Mouse (Mus musculus): ENCODE data around the gene Faap24.

The Faap24 gene

DNA sequence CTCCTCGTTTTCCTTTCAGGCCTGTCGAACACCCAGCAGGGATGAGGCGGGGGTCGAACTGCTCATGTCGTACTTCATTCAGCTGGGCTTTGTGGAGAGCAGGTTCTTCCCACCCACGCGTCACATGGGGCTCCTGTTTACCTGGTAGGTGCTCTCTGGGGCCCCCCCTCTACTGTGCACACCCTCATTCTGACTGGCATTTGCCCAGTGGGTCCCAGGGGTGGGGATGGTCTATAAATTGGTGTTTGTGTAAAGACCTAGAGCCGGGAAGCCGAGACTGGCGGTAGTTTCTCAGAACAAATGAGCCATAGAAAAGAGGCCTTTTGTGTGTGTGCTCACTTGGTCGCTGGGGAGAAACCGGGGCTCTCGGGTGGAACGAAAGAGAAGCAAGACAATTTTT, 25.5 kb downstream of the Faap24 start:
- DNase-seq (ENCODE audit: low read depth, low spot score): no peak

DNA sequence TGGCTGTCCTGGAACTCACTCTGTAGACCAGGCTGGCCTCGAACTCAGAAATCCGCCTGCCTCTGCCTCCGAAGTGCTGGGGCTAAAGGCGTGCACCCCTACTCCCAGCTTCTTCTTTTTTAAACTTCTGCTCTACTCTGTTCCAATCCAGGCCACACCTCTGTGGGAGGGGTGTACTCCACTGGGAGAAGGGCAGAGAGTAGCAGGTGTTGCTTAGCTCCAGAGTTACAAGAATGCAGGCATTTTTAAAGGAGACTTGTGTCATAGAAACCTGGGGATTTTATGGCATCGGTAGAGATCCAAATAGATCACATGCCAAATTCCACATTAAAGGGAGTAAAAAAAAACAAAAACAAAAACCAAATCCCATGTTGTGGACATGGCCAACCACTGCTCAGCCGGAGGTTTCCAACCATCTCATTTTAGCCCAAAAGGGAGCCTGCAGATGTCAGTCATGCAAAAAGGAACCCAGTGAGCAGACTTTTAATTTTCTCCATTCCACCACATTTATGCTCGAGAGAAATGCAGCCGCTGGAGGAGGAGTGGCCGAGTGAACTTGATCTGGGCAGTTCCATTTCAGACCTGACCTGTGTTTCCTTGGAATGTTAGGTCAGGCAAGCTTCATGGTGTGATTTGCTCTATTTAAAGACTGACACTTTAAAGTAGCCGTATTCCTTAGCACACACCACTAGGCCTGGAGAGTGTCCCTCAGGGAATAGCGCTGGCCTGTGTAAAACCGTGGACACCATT, 31.3 kb downstream of the Faap24 start:
- no peak for DNase-seq (ENCODE audit: low read depth, low spot score)

DNA sequence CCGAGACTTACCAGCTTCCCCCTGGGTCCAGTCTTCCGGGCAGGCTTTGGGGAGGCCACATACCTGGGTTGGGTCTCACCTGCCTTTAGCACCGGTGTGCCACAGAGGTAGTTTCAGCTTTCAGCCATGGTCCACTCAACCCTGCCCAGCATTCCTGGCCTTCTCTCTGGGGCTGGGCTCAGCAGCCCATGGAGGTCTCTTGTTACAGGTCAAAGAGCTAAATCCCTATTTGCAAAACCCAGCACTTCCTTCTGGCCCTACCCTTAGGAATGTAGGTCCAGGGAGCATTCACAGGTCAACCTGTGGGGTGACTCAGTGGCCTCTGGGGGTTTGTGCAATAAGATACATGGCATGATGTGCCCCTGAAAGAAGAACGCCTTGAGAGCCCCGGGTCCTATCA, 33.8 kb downstream of the Faap24 start:
- no peak for DNase-seq (ENCODE audit: low read depth, low spot score)

DNA sequence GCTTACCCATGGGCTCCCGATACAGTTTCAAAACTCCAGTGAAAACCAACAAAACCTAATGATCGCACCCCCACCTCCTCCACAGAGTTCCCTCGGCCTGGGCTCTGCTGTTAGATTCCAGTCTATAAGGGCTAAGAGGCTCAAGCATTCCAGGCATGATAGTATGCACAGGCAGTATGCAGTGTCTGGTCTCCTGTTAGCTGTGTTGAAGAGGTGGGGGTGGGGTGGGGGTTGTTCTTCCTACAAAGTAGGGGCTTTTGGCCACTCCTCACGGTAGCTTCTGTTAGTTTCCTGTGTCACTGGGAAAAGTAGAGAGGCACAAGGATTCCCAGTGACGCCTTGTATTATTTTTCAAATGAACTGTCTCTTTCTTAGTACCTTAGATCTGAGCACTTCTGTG, 34.4 kb downstream of the Faap24 start:
- no peak for DNase-seq (ENCODE audit: low read depth, low spot score)

GRCm38 (mm10) chr7:35357621-35358020, 39.0 kb downstream of the Faap24 start:
- no peak for DNase-seq (ENCODE audit: low read depth, low spot score)

DNA sequence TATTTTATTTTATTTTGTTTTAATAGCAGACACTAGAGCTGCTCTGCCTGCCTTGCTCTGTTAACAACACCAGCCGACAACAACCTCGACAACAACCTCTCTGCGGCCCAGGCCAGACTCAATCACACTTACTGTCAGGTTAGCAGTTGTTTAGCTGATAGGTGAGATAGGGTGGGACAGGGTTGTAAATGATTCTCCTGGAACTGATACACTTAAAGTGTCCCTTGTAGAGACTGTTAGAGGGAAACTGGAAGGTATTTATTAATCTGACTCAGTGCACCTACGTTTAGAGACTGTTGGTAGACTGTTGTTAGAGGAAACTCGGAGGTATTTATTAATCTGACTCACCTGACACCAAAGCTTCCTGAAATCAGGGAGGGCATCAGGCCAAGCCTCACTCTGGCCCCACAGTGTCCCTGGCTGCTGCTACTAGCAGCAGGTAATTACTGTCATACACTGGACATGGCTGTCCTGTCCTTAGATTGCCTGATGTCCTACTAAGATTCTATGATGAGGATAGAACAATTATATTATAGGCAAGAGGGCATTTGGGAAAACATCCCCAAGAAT, 41.2 kb downstream of the Faap24 start:
- DNase-seq (ENCODE audit: low read depth, low spot score): no peak

DNA sequence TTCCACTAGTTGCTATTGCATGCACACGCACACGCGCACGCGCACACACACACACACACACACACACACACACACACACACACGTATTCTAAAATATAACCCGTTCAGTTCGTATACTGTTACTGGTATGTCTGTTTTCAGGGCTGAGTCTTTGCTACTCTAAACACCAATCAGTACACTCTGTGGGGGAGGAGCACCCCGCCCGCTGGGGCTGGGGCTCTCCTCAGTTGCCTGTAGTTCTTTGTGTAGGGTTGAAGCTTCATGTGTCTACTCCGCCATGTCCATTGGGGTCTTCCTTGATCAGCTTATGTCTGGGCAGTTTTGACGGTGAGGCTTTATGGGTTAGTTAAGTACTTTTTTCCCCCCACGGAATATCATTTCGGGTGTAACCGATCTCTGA, 43.3 kb downstream of the Faap24 start:
- no peak for DNase-seq (ENCODE audit: low read depth, low spot score)

- DNase-seq (ENCODE audit: low read depth, low spot score): no peak
These were observed 45.5 kb downstream of the Faap24 start for GRCm38 (mm10) chr7:35351155-35351554.

DNA sequence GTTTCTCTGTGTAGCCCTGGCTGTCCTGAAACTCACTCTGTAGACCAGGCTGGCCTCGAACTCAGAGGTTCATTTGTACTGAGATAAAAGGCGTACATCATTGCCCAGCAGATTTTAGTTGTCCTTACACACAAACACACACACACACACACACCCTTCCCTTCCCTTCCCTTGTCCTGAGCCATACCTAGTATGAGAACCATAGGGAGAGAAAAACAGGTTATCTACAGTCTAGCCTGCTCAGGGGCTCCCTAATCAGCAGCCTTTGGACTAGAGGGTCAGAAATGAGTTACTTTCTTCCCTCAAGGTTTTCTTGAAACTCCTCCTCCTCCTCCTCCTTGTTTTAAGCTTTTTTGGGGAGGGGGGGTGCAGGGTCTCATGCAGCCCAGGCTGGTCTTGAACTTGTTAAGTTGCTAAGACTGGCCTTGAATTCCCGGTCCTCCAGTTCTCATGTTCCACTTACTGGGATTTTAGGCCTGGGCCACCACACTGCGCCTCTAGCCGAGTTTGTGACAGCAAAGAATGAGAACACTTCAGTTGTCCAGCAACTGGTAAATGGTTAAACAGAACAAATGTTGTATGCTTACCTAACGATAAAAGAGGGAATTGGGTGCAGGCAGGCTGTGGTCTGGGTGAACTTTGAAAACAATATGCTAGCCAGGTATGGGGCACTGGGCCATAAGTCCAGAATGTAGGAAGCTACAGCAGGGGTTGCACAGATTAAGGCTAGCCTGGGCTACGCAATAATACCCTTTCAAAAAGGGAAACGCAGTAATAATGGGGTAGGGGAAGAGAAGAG, 46.6 kb downstream of the Faap24 start:
- no peak for DNase-seq (ENCODE audit: low read depth, low spot score)

DNA sequence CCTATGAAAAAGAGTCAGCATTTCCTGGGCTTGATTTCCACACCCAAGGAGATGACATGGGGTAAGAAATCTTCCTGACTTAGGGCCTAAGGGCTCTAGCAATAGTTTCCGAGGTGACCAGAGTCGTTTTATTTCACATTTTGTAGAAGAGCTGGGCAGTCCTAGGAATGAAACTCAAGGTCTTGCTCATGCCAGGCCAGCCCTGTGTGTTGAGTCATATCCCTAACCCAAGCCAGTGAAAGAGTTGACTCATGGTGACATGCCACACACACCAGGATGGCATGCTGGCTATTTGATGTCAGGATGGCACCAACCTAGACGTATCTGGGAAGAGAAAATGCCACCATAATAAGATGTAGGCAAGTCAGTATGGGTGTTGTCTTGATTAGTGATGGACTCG, 47.6 kb downstream of the Faap24 start:
- DNase-seq (ENCODE audit: low read depth, low spot score): no peak

DNA sequence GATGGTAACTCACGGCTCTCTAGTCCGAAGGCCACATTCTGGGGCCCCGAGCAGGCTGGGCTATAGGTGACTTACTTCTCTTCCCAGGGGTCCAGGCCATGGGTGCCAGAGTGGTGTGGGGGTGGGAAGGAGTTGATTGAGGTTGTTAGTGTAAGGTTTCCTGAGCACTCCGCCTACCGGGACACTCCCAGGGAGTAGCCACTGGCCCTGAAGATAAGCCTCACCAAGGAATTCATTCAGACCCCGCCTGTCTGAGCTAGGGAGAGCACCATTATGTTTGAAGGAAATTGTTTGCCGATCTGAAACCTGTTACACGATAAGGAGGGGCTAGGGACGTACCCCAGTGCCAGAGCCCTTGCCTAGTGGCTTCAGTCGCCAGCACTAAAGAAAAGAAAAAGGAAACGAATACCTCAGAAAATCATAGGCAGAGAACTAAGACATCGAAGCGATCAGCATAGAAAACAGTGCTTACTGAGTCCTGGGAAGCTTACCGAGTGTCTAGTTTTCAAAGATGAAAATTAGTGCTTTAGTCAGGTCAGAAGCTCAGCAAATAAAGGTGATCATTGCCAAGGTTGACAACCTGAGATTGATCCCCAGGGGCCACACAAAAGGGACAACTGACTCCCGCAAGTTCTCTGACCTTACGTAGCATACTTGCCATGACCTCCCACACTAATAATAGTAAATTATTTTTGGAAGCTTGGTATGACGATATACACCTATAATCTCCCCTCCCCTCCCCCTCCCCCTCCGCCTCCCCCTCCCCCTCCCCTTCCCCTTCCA, 48.5 kb downstream of the Faap24 start:
- DNase-seq (ENCODE audit: low read depth, low spot score): no peak

GRCm38 (mm10) chr7:35344785-35345330, 51.8 kb downstream of the Faap24 start:
- no peak for DNase-seq (ENCODE audit: low read depth, low spot score)

GRCm38 (mm10) chr7:35342498-35342897, 54.1 kb downstream of the Faap24 start:
- DNase-seq (ENCODE audit: low read depth, low spot score): no peak
